Mouse (Mus musculus) ES-E14 (cell line): ENCODE data around the gene Gbp2b. TPM values are rescaled to one million over a fixed set of nuclear protein-coding genes. Genes with fewer than 3 reads are reported as not detected.

ENCODE experiments used
- DNase-seq: peaks from one replicate; pipeline ENCODE4 v3.0.0-alpha.2; 2013; ENCODE audit warnings: low read depth, low spot score
- H3K27ac ChIP-seq: 2 replicates; pipeline ENCODE4 v1.5.1; 2012; ENCODE audit warnings: low read depth, mild to moderate bottlenecking, low read length, moderate library complexity, mixed read lengths; ENCODE audit not compliant: poor library complexity, insufficient read depth, severe bottlenecking
- H3K36me3 ChIP-seq: 2 replicates; pipeline ENCODE4 v1.6.1; 2012; ENCODE audit warnings: mild to moderate bottlenecking, low read length, moderate library complexity, mixed read lengths; ENCODE audit not compliant: control insufficient read depth, poor library complexity, insufficient read depth, severe bottlenecking
- H3K4me1 ChIP-seq, 2 experiments: fragments of 150-350 bp in 1 of 2; sonication (generic) in 1 of 2; 2 replicates each; pipeline ENCODE4 v1.6.1; 2012; ENCODE audit warnings: low read length in 2 of 2, mild to moderate bottlenecking in 1 of 2, mixed read lengths in 1 of 2; ENCODE audit not compliant: control insufficient read depth in 2 of 2, insufficient read depth in 2 of 2, poor library complexity in 1 of 2
- H3K4me3 ChIP-seq, 2 experiments: fragments of 150-350 bp in 1 of 2; sonication (generic) in 1 of 2; 2 replicates each; pipeline ENCODE4 v1.5.1; 2012; ENCODE audit warnings: low read length in 2 of 2, low read depth in 1 of 2, mild to moderate bottlenecking in 1 of 2, mixed read lengths in 1 of 2; ENCODE audit not compliant: insufficient read depth in 1 of 2, poor library complexity in 1 of 2, severe bottlenecking in 1 of 2
- H3K9ac ChIP-seq: 2 replicates; pipeline ENCODE4 v1.6.1; 2012; ENCODE audit warnings: low read depth, mild to moderate bottlenecking, low read length, mixed read lengths; ENCODE audit not compliant: poor library complexity, insufficient read depth, severe bottlenecking
- H3K9me3 ChIP-seq: fragments of 150-350 bp; sonication (generic); 2 replicates; pipeline ENCODE4 v1.6.1; 2012; ENCODE audit warnings: low read depth, mild to moderate bottlenecking, low read length; ENCODE audit not compliant: control insufficient read depth, insufficient read depth
- CHD2 ChIP-seq: IDR thresholded peaks from 2 replicates; pipeline ENCODE4 v1.6.1; 2014; ENCODE audit warnings: mild to moderate bottlenecking, low read depth, low read length, inconsistent platforms
- HCFC1 ChIP-seq: IDR thresholded peaks from 2 replicates; pipeline ENCODE4 v1.6.1; 2012; ENCODE audit warnings: low read length, inconsistent platforms, borderline replicate concordance; ENCODE audit not compliant: insufficient read depth
- MAFK ChIP-seq: IDR thresholded peaks from 2 replicates; pipeline ENCODE4 v1.6.1; 2014; ENCODE audit warnings: mild to moderate bottlenecking, low read depth, low read length, inconsistent platforms; ENCODE audit not compliant: insufficient read depth
- ZC3H11A ChIP-seq: IDR thresholded peaks from 2 replicates; pipeline ENCODE4 v1.6.1; 2012; ENCODE audit warnings: low read depth, mild to moderate bottlenecking, inconsistent platforms, low read length, borderline replicate concordance
- ZNF384 ChIP-seq: IDR thresholded peaks from 2 replicates; pipeline ENCODE4 v1.6.1; 2012; ENCODE audit warnings: low read depth, low read length, inconsistent platforms
- in situ Hi-C, 2 experiments: fragments of 600-800 bp; cut with MboI; formaldehyde crosslinking; loops; one replicate each; pipeline ENCODE4 v1.15.1; 2025; ENCODE audit warnings: low sequenced_read_pairs in 2 of 2, inconsistent platforms in 1 of 2; ENCODE audit not compliant: unreplicated experiment in 2 of 2
- total RNA-seq: library from RNA; depleted of rRNA; stranded (reverse); fragments of 300-350 nt; gene quantifications from 2 replicates; pipeline ENCODE4 v1.2.3, GENCODE M21; 2012

Gbp2b gene
- total RNA-seq, 1 experiment, result 5.6 TPM

DNA sequence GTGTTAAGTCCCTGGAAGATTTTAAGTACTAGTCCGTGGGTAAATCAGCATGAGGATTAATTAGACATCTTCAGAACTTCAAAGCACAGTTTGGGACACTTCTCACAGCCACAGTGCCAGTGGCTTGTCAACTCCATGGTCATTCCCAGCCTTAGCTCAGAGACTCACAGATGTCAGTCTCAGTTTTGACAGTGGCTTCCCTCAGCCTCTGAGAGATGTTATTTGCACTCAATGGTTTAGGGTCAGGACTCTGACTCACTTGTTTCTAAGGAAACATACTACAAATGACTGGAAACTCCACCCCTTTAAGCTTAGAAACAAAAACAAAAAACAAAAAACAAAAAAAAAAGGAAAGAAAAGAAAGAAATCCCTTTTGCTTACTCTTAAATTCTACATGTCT is 25.0 kb downstream of the Gbp2b start:
- Histone ChIP-seq H3K36me3 (no peaks in the 10 kb centered on the region), H3K9ac (no peak overlapping the region), H3K27ac (no peak overlapping the region), H3K9me3 (no peaks in the 10 kb centered on the region), H3K4me1 (peaks cover 0 to 4% of the 10 kb centered on the region in 2 experiments; a peak in 2 of 4 replicates), H3K4me3 (no peak overlapping the region)
- in situ Hi-C loops, result loop anchor here in 1 of 2 experiments (10.0 kb wide), 1 partner anchor 135 kb away; no protein-coding TSS in a partner anchor
- TF ChIP-seq ZNF384, result no peak
- no peak for TF ChIP-seq MAFK
- TF ChIP-seq CHD2, result no peak
- no peak for TF ChIP-seq HCFC1
- TF ChIP-seq ZC3H11A, result no peak
- DNase-seq, result no peak

DNA sequence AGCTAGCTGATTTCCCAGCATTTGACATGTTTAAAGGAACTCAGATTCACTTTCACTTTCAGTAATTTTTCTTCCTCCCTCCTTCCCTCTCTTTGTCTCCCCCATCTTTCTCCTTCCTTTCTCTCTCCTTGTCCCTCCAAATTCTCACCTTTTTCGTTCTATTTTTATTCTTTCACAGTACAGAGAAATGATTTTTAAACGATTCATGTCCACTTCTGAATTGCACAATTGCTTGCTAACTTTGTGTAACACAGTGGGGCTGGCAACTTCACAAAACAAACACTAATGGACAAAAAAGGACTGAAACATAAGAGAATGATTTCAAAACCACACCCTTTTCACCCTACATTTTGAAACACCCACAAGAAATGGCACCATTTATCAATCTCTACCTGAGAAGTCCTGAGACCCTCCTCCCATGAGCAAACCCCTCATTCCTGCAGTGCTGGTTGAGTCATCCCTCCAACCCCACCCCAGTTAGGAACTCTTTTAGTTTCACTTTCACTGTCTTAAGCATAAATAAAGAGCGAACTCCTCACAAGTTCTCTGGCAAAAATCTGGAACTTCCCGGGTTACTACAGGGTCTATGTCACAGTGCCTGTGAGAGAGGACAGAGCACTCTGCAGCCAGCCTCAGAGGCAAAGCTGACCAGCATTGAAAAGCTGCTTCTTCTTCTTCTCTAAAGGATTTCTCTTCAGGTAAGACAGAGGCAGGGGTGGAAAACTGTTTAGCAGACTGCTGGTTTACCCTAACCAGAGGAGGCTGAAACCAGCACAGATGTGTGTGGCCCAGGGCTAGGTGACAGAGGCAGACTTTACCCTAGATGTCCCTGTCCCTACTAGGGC is 25.7 kb downstream of the Gbp2b start, which contains the start of gene Gbp2:
Gene Gbp2, plus strand, starts transcription at position 492 of the 845 bp plus-strand sequence.
- Histone ChIP-seq H3K4me1 (peaks cover 0 to 4% of the 10 kb centered on the region in 2 experiments; a peak in 2 of 4 replicates), H3K9ac (no peak within 1 kb of the TSS), H3K4me3 (no peak within 1 kb of the TSS; a peak in 1 of 4 replicates), H3K36me3 (no peaks in the 10 kb centered on the region), H3K9me3 (no peaks in the 10 kb centered on the region), H3K27ac (no peak within 1 kb of the TSS)
- in situ Hi-C loops, result loop anchor here in 1 of 2 experiments (10.0 kb wide), 1 partner anchor 136 kb away; no protein-coding TSS in a partner anchor
- no peak for DNase-seq
- TF ChIP-seq ZC3H11A (no peak), CHD2 (no peak), ZNF384 (no peak), MAFK (no peak), HCFC1 (no peak)

DNA sequence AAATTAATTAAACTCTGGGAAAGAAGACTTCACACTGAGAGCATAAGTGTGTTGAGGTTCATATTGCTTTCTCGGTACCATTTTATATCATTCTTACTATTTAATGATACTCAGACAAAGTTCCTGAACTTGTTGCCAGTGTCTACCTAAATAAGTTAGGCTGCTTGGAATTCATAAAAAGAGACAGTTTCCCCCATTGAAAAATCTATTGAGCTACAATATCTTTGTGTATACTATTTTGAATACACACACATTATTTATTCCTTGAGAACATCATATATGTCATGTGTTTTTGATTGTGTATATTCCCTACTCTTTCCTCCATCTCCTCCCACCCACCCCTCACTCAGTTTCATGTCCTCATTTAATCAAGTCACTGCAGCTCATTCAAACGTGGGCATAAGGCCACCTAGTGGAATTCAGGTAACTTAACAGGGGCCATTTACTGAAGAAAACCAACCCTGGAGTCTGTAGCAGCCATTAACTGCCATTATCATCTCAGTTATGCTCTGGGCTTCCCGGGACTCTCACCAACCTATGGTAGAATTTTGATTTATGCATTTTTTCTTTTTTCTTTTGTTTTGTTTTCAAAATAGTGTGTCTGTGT is 26.4 kb downstream of the Gbp2b start:
- H3K36me3 ChIP-seq, result no peaks in the 10 kb centered on the region
- TF ChIP-seq ZNF384, result no peak
- TF ChIP-seq ZC3H11A, result peak; percentile 19; the same call in 1 of the 2 replicates
- no peak overlapping the region for H3K9ac ChIP-seq
- H3K4me3 ChIP-seq, result no peak overlapping the region; a peak in 1 of 4 replicates
- no peak overlapping the region for H3K27ac ChIP-seq
- H3K9me3 ChIP-seq, result no peaks in the 10 kb centered on the region
- in situ Hi-C loops, result loop anchor here in 1 of 2 experiments (10.0 kb wide), 1 partner anchor 136 kb away; no protein-coding TSS in a partner anchor
- peaks cover 0 to 4% of the 10 kb centered on the region in 2 experiments; a peak in 2 of 4 replicates for H3K4me1 ChIP-seq
- DNase-seq, result no peak

DNA sequence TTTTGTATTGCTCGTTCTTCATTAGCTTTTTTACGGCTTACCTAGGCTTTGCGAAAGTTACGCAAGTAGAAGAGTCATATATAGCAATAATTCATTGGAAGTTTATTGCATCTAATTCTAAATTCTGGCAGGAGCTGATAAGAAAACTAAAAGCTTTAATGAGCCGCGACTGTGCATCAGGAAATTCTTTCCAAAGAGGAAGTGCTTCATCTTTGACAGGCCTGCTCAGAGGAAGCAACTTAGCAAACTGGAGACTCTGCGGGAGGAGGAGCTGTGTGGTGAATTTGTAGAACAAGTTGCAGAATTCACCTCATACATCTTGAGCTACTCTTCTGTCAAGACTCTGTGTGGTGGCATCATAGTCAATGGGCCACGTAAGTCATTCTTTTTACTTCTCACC is 35.7 kb downstream of the Gbp2b start:
- in situ Hi-C loops, result no loop called here

More for the DNA sequence above, 35.7 kb downstream of the Gbp2b start:
- no peak overlapping the region for H3K4me3 ChIP-seq
- no peaks in the 10 kb centered on the region for H3K4me1 ChIP-seq
- no peak overlapping the region for H3K27ac ChIP-seq
- no peak overlapping the region for H3K9ac ChIP-seq
- H3K36me3 ChIP-seq, result no peaks in the 10 kb centered on the region
- TF ChIP-seq CHD2 (no peak), ZNF384 (no peak), HCFC1 (no peak), ZC3H11A (no peak), MAFK (no peak)
- DNase-seq, result no peak
- no peaks in the 10 kb centered on the region for H3K9me3 ChIP-seq
